Mouse (Mus musculus) ES-E14 (cell line): ENCODE results near the gene Zmynd12. TPM values are rescaled to one million over a fixed set of nuclear protein-coding genes. Genes with fewer than 3 reads are reported as not detected.

ENCODE experiments used
- DNase-seq: peaks from one replicate; pipeline ENCODE4 v3.0.0-alpha.2; 2013; ENCODE audit warnings: low read depth, low spot score
- H3K27ac ChIP-seq: 2 replicates; pipeline ENCODE4 v1.5.1; 2012; ENCODE audit warnings: low read depth, mild to moderate bottlenecking, low read length, moderate library complexity, mixed read lengths; ENCODE audit not compliant: poor library complexity, insufficient read depth, severe bottlenecking
- H3K36me3 ChIP-seq: 2 replicates; pipeline ENCODE4 v1.6.1; 2012; ENCODE audit warnings: mild to moderate bottlenecking, low read length, moderate library complexity, mixed read lengths; ENCODE audit not compliant: control insufficient read depth, poor library complexity, insufficient read depth, severe bottlenecking
- H3K4me1 ChIP-seq, 2 experiments: fragments of 150-350 bp in 1 of 2; sonication (generic) in 1 of 2; 2 replicates each; pipeline ENCODE4 v1.6.1; 2012; ENCODE audit warnings: low read length in 2 of 2, mild to moderate bottlenecking in 1 of 2, mixed read lengths in 1 of 2; ENCODE audit not compliant: control insufficient read depth in 2 of 2, insufficient read depth in 2 of 2, poor library complexity in 1 of 2
- H3K4me3 ChIP-seq, 2 experiments: fragments of 150-350 bp in 1 of 2; sonication (generic) in 1 of 2; 2 replicates each; pipeline ENCODE4 v1.5.1; 2012; ENCODE audit warnings: low read length in 2 of 2, low read depth in 1 of 2, mild to moderate bottlenecking in 1 of 2, mixed read lengths in 1 of 2; ENCODE audit not compliant: insufficient read depth in 1 of 2, poor library complexity in 1 of 2, severe bottlenecking in 1 of 2
- H3K9ac ChIP-seq: 2 replicates; pipeline ENCODE4 v1.6.1; 2012; ENCODE audit warnings: low read depth, mild to moderate bottlenecking, low read length, mixed read lengths; ENCODE audit not compliant: poor library complexity, insufficient read depth, severe bottlenecking
- H3K9me3 ChIP-seq: fragments of 150-350 bp; sonication (generic); 2 replicates; pipeline ENCODE4 v1.6.1; 2012; ENCODE audit warnings: low read depth, mild to moderate bottlenecking, low read length; ENCODE audit not compliant: control insufficient read depth, insufficient read depth
- CHD2 ChIP-seq: IDR thresholded peaks from 2 replicates; pipeline ENCODE4 v1.6.1; 2014; ENCODE audit warnings: mild to moderate bottlenecking, low read depth, low read length, inconsistent platforms
- HCFC1 ChIP-seq: IDR thresholded peaks from 2 replicates; pipeline ENCODE4 v1.6.1; 2012; ENCODE audit warnings: low read length, inconsistent platforms, borderline replicate concordance; ENCODE audit not compliant: insufficient read depth
- MAFK ChIP-seq: IDR thresholded peaks from 2 replicates; pipeline ENCODE4 v1.6.1; 2014; ENCODE audit warnings: mild to moderate bottlenecking, low read depth, low read length, inconsistent platforms; ENCODE audit not compliant: insufficient read depth
- ZC3H11A ChIP-seq: IDR thresholded peaks from 2 replicates; pipeline ENCODE4 v1.6.1; 2012; ENCODE audit warnings: low read depth, mild to moderate bottlenecking, inconsistent platforms, low read length, borderline replicate concordance
- ZNF384 ChIP-seq: IDR thresholded peaks from 2 replicates; pipeline ENCODE4 v1.6.1; 2012; ENCODE audit warnings: low read depth, low read length, inconsistent platforms
- in situ Hi-C, 2 experiments: fragments of 600-800 bp; cut with MboI; formaldehyde crosslinking; loops; one replicate each; pipeline ENCODE4 v1.15.1; 2025; ENCODE audit warnings: low sequenced_read_pairs in 2 of 2, inconsistent platforms in 1 of 2; ENCODE audit not compliant: unreplicated experiment in 2 of 2
- total RNA-seq: library from RNA; depleted of rRNA; stranded (reverse); fragments of 300-350 nt; gene quantifications from 2 replicates; pipeline ENCODE4 v1.2.3, GENCODE M21; 2012; rRNA removed

The Zmynd12 gene
- not detected in 2 replicates for total RNA-seq

GRCm38 (mm10) chr4:119422294-119422964, at the start of gene Zmynd12, which contains the start of gene Ppcs:
Gene Zmynd12 (plus strand): TSS chr4:119422814.
Gene Ppcs (minus strand): TSS chr4:119422420.
- peak within 1 kb of the TSS; percentile 96 for H3K9ac ChIP-seq
- no peaks in the 10 kb centered on the region for H3K9me3 ChIP-seq
- 0 out of 2 replicates have a peak, but pooled peaks cover 2% of the 10 kb centered on the region for H3K36me3 ChIP-seq
- peak; percentile 36 for TF ChIP-seq HCFC1
- TF ChIP-seq ZNF384 = no peak
- TF ChIP-seq MAFK = no peak
- peak within 1 kb of the TSS; percentile 88 to 94 for H3K4me3 ChIP-seq
- in situ Hi-C loops = no loop called here
- peak; percentile 96 for DNase-seq
- peaks cover 0 to 6% of the 10 kb centered on the region in 2 experiments; a peak in 3 of 4 replicates for H3K4me1 ChIP-seq
- H3K27ac ChIP-seq = peak within 1 kb of the TSS; percentile 52; the same call in 1 of the 2 replicates

- TF ChIP-seq HCFC1 = no peak
- no peak for TF ChIP-seq ZC3H11A
- no peak for TF ChIP-seq ZNF384
- TF ChIP-seq CHD2 = no peak
- TF ChIP-seq MAFK = no peak
- Histone ChIP-seq H3K36me3 (no peaks in the 10 kb centered on the region), H3K4me1 (peaks cover 0 to 2% of the 10 kb centered on the region in 2 experiments; a peak in 1 of 4 replicates), H3K27ac (no peak overlapping the region), H3K4me3 (no peak overlapping the region), H3K9me3 (no peaks in the 10 kb centered on the region), H3K9ac (no peak overlapping the region)
- in situ Hi-C loops = no loop called here
- DNase-seq = no peak
Measured at GRCm38 (mm10) chr4:119381471-119382190, 41.0 kb upstream of the Zmynd12 start.

DNA sequence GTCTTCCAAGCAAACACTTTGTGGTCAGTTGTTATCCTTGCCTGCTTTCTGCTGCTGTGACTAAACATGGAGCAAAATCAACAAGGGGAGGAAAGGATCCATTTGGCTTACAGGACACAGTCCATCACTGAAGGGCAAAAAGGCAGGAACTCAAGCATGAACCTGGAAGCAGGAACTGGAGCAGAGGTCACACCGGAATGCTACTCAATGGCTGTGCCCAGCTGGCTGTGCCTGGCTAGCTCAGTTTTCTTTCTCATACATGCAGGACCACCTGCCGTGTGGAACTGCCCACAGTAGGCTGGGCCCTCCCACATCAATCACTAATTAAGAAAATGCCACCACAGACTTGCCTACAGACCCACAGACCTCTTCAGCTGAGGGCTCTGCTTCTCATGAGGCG, 33.4 kb upstream of the Zmynd12 start:
- TF ChIP-seq CHD2 (no peak), HCFC1 (no peak), ZNF384 (no peak), MAFK (no peak), ZC3H11A (no peak)
- Histone ChIP-seq H3K36me3 (no peaks in the 10 kb centered on the region), H3K9ac (no peak overlapping the region), H3K4me1 (no peaks in the 10 kb centered on the region), H3K4me3 (no peak overlapping the region), H3K9me3 (no peaks in the 10 kb centered on the region), H3K27ac (no peak overlapping the region)
- DNase-seq = no peak
- in situ Hi-C loops = no loop called here

DNA sequence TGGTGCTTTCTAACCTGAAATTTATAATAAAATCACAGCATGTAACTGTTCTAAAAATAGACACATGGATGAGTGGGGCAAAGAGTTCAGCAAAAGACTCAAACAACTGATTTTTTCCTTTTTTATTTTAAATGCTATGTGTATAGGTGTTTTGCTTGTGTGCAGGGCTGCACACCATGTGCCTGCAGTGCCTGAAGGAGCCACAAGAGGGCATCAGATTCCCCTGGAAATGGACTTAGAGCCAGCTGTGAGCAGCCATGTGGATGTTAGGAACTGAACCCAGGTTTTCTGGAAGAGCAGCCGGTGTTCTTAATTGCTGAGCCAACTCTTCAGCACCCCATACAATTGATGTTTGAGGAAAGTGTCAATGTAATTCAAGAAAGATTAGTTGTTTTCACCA, 32.2 kb upstream of the Zmynd12 start:
- Histone ChIP-seq H3K27ac (no peak overlapping the region), H3K36me3 (no peaks in the 10 kb centered on the region), H3K4me1 (no peaks in the 10 kb centered on the region), H3K9ac (no peak overlapping the region), H3K9me3 (no peaks in the 10 kb centered on the region), H3K4me3 (no peak overlapping the region)
- TF ChIP-seq MAFK = no peak
- peak; percentile 85 for TF ChIP-seq ZC3H11A
- peak; percentile 64 for DNase-seq
- in situ Hi-C loops = no loop called here
